Mouse (Mus musculus) cerebellum, adult (tissue): ENCODE measurements around the gene Donson.

ENCODE experiments used
- ATAC-seq: cut with Nextera tagmentation; 2 replicates; pipeline ENCODE4 v1.9.2; 2017; ENCODE audit warnings: mild to moderate bottlenecking, moderate library complexity, mixed read lengths; ENCODE audit not compliant: insufficient number of reproducible peaks, low FRiP score, low TSS enrichment

The Donson gene

DNA sequence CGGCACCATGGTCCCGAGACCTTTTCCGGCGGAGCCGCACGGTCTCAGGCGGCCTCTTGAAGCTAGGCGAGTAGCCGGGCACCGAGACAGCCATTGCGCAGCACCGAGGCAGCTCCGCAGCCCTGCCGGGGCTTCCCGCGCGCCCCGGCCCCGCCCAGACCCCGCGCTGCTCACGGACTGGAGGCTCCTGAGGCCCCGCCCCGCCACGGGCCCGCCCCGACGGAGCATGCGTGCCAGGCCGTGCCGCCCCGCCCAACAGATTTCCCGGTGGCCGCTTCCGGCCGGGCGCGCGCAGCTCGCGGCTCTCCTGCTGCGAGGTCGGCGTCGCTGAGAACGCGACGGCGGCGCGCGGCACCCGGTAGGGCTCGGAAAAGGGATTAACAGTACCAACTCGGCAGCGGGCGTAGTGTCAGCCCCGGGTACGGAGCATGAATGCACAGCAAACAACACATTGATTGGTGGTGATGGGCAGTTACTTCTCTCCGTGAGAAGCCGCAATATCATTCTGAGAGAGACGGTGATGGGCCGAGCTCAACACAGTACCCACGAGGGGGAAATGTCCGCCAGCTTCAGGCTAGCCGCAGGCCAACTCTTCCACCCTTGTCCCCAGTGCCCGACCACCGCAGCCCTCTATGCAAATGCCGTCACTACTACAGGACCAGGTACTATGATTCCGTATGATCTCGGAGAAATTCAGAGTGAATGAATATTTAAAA is at the start of gene Donson:
TSS of gene Donson (minus strand) at position 152 of the 716 bp plus-strand sequence.
- peak; percentile 95 for ATAC-seq

DNA sequence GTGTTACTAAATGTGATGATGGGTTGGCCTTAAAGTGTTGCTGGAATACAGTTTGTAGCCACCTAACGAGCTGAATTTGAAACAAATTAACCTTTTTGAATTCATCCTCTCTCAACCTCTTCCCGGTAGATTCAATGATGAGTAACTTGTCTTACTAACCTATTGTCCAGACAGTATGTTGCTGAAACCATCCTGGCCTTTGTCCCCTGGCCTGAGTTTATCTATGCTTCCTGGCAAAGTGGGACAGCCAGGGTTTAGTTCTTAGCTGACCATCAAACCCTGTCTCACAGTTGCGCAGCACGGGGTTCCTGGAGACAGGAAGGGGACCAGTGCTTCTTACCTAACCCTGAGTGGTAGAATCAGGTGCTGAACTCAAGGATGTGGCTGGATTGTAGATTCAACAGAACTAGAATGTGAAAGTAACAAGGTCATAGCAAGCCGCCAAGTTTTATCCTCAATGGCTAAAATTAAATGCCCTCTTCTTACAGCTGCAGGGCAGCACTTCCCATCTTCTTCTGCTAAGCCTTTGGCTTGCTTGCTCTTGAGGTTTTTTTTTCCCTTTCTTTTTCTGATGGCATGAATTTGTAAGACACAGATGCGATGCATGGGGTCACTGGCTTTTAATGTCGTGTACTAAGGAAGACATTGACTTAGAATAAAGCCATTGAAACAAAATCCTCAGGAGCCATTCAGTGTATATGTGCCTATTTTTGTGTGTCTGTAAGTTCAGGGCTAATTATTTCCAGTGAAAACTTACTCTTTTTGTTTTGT is 47.7 kb upstream of the Donson start:
- ATAC-seq: no peak

DNA sequence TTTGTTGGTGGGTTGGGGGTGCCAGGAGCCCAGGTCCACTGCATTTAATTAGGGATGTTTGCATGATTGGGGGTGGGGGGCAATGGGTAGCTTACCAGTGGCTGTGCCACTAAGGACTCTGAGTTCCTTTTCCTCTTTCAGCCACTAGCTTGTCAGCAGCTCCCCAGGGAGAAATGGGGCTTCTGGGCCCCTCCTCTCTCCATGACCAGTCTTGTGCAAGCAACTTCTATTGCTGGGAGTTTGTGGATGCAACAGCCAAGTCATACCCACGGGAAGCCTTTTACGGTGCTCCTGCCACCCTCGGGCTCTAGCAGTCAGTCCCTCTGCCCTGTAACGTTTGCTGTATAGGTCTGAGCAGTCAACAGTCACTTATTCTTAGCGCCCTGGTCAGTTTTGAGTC is 46.2 kb upstream of the Donson start:
- ATAC-seq: no peak

DNA sequence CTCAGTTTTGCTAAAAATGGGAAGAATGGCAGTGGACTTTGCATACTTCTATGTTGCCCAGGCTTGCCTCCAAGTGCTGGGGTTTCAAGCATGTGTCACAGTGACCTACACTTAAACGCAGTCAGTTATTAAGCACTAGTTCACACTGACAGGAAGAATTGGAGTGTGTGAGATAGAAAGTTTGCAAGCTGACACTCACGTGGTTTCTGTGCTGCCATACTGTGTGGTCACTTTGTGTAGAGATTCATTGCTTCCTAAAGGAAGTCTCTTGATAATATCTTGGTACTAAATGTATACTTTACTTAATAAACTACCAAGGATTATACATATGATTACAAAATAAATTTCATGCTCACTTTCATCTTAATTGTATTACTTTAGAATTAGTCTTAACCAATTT is 44.2 kb upstream of the Donson start:
- ATAC-seq: no peak

DNA sequence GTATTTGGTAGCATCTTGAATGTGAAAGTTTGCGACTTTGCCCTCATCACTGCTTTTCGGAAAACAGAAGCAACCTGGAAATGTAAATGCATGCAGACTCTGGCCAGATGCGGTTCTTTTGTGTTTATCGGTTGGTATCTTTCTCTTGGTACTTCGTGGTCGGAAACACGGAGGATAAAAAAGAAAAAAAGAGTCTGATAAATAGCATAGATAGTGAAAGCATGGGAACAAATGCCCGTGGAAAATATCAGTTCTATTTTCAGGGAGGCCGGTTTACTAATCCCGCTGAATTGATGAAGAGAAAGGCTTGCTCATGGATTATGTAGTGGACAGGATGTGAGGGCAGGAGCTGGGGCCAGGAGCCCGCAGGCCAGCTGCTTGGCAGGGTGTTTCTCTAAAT is 41.9 kb upstream of the Donson start:
- no peak for ATAC-seq

DNA sequence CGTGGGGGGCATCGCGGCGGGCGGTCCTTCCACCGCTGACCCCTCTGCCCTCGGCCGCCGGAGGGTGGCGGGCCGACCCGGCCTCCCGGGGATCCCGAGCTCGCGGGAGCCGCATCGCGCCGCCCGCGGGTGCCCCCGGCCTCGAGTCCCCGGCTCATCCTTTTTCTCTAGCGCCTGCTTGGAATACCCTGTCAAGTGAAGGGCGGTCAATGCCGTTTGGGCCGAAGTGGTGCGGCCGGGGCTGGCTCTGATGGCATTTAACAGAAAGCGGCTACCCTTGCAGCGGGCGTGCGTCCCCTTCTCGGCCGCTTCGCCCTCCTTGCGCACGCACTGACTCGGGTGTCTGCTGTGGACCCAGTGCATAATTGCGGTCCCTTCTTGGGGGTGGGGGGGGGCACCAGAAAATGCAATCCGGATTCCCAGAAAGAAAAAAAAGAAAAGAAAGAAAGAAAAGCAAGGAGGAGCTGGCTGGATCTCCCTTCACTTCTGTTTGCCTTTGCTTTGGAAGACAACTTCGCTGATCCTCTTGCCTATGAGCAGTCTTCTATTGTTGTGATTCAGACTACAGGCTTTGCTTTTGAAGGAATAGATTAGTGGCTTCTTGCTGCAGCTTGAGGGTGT is 41.4 kb upstream of the Donson start:
- no peak for ATAC-seq

DNA sequence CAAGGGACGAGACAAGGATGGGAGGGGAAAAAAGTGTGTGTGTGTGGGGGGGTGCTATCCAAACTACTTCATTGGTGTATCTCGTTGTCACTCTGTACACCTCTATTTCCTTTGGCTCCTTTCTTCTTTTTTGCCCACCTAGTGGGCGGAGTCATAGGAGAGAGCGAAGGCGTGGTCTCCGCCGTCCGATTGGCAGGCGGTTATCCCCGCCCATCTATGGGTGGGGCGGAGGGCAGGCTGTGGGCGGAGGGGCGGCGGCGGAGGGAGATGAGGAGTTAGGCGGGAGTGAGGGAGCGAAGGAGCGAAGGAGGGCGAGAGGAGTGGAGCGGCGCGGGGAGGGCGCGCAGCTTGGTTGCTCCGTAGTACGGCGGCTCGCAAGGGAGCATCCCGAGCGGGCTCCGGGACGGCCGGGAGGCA is 40.5 kb upstream of the Donson start, which contains the start of gene Itsn1:
TSS of gene Itsn1 (plus strand) at position 216 of the 417 bp plus-strand sequence.
- peak; percentile 80 for ATAC-seq

DNA sequence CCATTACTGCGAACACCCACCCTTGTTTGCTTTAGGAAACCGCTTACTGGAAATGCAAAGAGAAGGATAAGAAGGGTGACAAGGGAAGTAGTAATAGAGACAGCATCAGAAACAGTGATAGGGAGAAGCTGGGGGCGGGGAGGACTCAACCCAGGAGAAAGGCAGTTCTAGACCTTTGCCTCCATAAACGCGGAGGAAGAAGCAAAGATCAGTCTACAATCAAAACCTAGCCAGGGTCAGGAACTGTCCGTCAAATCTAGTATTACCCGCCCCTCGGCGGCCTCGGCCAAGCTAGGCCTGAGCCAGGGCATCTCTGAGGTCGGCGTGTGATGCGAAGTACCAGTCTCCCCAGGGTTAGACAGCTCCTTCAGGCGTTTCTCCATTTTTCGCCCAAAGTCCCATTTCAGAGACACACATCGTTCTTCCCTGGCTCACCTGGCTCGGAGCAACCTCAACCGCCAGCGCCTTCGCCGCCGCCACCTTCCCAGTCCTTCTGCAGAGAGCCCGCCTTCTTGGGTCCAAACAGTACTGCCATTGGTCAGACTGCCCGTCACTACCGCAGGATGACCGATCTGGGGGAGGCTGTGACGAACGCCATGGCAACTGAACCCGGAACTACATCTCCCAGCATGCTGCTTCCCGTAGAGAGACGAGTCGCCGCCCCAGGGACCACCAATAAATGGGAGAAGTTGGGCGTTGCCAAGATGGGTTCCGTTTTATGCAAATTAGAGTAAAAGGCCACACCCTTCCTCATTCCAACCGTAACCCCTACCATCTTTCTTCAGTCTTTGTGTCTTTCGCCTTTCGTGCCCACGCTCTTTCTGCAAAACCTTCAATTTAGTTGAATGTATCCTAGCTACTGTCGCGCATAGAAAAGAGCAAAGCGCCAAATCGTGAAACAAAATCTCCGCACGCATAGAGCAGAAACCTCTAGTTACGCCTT is 39.8 kb upstream of the Donson start, which contains the start of gene Cryzl1:
TSS of gene Cryzl1 (minus strand) at position 853 of the 943 bp plus-strand sequence.
- ATAC-seq: peak; percentile 91

DNA sequence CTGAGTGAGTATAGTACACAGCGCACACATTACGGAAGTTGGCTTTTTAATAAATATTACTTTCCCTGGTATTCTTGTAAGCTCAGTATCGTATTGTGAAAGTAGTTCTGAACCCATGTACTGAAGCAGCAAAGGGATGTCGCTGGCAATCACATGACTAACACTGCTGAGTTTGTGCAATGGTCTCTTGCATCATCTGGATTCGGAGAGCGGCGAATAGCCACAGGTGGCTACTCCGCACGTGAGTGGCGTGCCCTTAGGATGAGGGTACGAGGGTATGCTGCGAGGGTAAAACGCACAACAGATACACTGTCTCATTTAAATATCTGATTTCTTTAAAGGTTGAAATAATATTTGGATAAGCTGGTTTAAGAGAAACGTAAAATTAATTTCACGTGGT is 38.9 kb upstream of the Donson start:
- ATAC-seq: no peak

DNA sequence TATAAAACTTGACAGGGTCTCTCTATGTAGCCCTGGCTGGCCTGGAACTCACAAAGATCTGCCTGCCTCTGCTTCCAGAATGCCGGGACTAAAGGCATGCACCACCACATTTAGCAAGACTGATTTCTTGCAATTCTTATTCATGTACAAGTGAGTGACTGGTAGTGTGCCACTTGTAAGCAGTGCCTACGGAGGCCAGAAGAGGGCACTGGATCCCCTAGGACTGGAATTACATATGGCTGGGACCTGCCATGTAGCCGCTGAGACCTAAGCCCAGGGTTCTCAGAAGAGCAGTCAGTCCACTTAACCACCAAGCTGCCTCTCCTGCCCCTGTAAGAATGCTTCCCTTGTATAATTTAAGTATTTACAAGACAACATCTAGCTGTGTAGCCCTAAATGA is 35.7 kb upstream of the Donson start:
- ATAC-seq: no peak

DNA sequence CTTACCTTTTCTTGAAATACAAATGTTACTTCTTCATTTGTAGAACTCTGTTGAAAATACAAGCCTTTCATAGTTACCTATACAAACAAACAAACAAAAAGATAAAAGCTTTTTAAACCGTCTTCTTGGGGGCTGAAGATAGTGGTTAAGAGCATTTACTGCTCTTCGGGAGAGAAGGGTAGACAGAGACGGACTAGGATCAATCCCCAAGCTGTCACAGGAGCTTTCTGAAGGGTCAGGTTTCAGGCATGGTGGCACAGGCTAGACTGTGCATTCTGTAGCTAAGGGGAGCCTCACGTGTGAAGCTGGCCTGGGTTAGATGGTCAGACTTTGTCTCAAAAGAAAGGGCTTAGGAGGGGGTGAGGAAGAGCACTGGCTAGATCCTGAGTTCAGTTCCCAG is 28.8 kb upstream of the Donson start:
- ATAC-seq: no peak

DNA sequence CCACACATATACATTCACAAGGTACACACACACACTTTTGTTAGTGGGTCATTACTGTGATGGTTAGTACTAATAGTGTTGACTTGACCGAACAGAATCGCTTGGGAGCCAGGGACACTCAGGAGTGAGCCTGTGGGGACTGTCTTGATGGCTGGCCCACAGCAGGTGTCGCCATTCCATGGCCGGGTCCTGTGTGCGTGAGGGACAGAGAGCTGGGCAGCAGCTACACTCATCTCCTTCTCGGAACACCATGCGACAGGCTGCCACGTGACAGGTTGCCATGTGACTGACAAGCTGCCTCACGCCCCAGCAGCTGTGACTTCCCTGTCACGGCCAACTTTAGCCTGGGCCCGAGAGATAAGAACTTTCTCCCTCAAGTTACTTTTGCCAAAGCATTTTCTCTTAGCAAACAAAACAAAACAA is 28.4 kb upstream of the Donson start:
- no peak for ATAC-seq

DNA sequence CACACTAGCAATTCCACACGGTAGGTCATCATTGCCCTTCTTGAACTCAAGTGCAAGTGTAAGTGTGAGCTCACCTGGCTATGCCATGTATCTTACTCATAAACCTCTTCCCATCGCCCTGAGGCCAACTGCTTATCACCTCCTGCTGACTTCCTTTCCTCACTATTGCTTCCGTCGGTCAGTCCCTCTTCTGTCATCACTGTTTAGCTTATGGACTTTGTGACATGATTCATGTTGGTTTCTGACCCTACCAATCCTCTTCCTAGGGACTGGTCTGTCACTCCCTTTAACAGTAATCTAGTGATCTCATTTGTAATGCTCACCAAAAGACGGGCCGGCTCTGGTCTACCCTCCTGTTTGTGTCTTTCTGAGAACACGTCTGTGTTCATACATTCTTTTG is 21.7 kb upstream of the Donson start:
- no peak for ATAC-seq

DNA sequence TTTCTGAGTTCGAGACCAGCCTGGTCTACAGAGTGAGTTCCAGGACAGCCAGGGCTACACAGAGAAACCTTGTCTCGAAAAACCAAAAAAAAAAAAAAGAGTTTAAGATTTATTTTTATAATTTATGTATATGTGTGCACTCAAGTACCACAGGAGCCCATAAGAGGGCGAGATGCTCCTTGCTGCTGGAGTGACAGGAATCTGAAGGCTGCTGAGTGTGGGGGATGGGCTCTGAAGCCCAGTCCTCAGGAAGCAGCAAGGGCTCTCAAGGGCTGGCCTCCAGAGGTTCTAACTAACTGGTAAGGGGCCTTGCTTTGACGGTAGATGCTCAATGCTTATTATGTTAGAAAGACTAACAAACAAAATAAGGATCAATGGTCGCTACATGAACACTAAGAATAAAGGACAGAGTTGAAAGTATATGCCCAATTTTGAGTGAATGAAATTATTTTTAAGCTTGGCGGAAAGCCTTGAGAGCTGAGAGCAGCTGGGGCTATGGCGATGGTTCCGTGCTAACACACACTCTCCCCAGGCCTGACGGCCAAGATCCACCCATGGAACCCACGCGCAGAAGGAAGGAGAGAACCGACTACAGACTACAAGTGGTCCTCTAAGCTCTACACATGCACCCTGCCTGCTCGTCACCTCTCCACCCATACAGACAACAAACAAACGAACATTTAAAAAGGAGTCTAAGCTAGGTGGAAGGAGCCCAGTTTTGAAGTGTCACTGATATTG is 16.2 kb upstream of the Donson start:
- no peak for ATAC-seq

DNA sequence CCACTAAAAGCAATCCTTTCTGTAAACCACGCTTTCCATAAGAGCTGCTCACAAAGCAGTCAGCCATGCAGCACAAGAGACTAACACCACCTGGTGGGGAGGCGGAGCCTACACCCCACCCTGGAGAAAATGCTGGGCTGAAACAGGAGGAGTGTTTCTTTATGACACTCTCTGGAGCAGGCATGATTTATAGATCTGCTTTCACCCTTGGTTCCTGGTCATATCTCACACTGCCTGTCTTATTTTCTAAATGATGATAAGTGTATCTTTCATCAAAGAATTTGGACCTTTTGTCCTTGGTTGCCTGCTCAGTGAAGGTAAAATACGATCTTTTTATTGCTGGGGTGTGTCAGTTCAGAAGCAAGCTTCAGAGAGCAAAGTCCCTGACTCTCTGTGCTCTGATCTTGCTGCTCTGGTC is 14.2 kb upstream of the Donson start:
- no peak for ATAC-seq

DNA sequence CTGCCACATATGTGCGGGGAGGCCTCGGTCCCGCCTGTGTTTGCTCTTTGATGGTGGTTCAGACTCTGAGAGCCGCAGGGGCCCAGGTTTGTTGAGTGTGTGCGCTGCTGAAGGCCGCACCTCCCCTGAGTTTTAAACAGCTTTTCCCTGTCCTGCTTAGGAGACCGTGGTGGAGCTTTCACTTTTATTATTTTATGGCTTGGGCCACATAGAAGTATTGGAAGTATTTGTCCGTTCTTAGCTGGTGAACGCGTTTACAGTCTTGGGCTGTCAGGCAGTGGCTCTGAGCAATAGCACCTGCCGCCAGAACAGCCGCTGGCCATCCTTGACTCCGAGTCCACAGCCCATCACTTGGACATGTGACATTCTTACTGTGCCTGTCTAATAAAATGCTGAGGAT is 13.3 kb upstream of the Donson start:
- no peak for ATAC-seq

DNA sequence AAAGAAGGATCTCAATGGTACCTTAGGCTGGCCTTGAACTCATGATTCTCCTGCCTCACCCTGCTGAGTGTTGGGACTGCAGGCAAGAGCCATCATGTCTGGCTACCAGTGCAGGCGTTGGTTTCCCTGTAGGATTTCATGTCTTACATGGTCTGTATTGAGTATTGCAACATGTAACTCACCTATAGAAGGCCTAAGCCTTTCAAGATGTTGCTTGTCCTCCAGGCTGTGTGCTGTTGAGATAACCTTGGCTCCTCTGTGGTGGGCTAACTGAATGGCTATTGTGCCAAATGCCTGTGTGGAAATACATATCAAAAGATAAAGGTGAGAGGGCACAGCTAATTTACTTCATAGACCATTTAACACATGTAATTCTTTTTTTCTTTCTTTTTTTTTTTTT is 10.4 kb upstream of the Donson start:
- ATAC-seq: no peak

DNA sequence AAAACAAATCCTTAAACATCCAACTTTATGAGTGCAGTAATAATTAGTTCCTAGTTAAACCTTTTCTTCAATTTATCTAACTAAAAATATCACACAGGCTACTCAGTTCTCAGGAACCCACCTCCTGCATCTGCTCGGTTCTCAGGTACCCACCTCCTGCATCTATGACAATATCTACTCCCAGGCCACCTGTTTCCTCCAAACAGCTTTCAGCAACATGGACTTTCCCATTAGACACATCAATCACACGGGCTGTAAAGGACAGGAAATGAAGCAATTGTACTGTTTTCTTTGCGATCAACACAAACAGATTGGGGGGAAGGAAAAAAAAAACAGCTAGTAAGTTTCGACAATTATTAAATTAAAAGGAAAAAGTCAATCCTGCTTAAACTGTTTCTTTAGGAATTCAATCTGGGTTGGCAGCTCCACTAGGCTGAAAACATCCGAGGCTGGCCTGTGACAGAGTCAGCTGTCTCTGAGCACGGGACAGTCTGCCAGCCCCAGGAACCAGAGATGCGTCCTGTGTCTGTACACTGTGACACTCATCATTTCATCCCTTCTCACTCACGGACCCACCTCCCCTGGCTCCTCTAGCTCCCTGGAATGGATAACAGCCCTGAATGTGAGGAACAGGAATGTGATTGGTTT is 6.7 kb upstream of the Donson start:
- ATAC-seq: no peak

DNA sequence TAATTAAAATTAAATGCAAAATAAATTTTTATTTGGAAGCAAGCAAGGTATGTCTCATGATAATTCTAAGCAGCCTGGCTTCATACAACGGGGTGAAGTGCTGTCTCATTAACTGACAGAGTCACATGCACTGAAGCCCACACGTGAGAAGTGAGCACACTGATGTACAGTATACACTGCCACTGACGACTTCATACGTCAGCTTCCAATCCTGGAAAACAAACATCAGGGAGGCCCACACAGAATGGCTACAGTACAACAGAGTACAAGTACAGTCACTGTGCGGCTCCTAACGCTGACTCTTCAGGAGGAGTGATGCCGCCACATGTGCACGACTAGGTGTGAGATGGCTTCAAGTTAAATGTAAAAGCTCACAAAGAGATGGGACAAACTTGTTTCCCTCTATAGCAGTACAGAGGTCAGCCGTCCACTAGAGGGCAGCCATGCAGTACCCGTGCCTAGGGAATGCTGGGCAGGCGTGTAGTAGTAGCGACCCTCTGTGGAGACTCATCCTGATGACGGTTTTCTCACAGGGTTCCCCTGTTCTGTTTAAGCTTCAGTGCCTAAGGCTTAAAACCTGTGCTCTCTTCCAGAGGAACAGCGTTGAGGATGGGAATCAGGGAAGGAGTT is 6.0 kb upstream of the Donson start:
- ATAC-seq: peak; percentile 86
